Mouse (Mus musculus) embryonic facial prominence, embryonic 15.5 days (tissue): ENCODE results near the gene 3110082I17Rik. TPM values are rescaled to one million over a fixed set of nuclear protein-coding genes. Genes with fewer than 3 reads are reported as not detected.

Source experiments
- ATAC-seq: fragments of 200-750 bp; cut with Nextera tagmentation; 2 replicates; pipeline ENCODE4 v1.8.0; 2017; ENCODE audit warnings: low read depth, moderate TSS enrichment; ENCODE audit not compliant: insufficient number of reproducible peaks, low FRiP score, low TSS enrichment
- H3K27ac ChIP-seq: fragments of 300-500 bp; sonication (generic); replicated peaks from 2 replicates; pipeline ENCODE4 v1.5.1; 2015; ENCODE audit warnings: mild to moderate bottlenecking, inconsistent platforms
- H3K27me3 ChIP-seq: fragments of 300-500 bp; sonication (generic); 2 replicates; pipeline ENCODE4 v1.6.1; 2015; ENCODE audit warnings: inconsistent platforms
- H3K36me3 ChIP-seq: fragments of 300-500 bp; sonication (generic); 2 replicates; pipeline ENCODE4 v1.6.1; 2015; ENCODE audit warnings: mild to moderate bottlenecking, inconsistent platforms
- H3K4me1 ChIP-seq: fragments of 300-500 bp; sonication (generic); 2 replicates; pipeline ENCODE4 v1.6.1; 2015; ENCODE audit warnings: inconsistent platforms
- H3K4me2 ChIP-seq: fragments of 300-500 bp; sonication (generic); replicated peaks from 2 replicates; pipeline ENCODE4 v1.6.1; 2015; ENCODE audit warnings: mild to moderate bottlenecking, inconsistent platforms
- H3K4me3 ChIP-seq: fragments of 300-500 bp; sonication (generic); replicated peaks from 2 replicates; pipeline ENCODE4 v1.5.1; 2015; ENCODE audit warnings: mild to moderate bottlenecking, inconsistent platforms
- H3K9ac ChIP-seq: fragments of 300-500 bp; sonication (generic); 2 replicates; pipeline ENCODE4 v1.6.1; 2015; ENCODE audit warnings: inconsistent platforms
- H3K9me3 ChIP-seq: fragments of 300-500 bp; sonication (generic); replicated peaks from 2 replicates; pipeline ENCODE4 v1.6.1; 2016; ENCODE audit warnings: inconsistent platforms
- WGBS: fragments of 180-500 bp; shearing (Covaris S2); methylation state at CpG from one replicate; pipeline ENCODE4 v1.1.7; 2015; 5-methylcytosine and 5-hydroxymethylcytosine counted together
- polyA plus RNA-seq: library from polyadenylated mRNA; unstranded; fragments of >200 nt; fragmentation: Nextera tagmentation; extraction: Ambion mirVana; gene quantifications from 2 replicates; pipeline ENCODE4 v1.2.1, GENCODE M21; 2015

Gene 3110082I17Rik
- polyA plus RNA-seq, result 35.5 and 35.8 TPM in 2 replicates

DNA sequence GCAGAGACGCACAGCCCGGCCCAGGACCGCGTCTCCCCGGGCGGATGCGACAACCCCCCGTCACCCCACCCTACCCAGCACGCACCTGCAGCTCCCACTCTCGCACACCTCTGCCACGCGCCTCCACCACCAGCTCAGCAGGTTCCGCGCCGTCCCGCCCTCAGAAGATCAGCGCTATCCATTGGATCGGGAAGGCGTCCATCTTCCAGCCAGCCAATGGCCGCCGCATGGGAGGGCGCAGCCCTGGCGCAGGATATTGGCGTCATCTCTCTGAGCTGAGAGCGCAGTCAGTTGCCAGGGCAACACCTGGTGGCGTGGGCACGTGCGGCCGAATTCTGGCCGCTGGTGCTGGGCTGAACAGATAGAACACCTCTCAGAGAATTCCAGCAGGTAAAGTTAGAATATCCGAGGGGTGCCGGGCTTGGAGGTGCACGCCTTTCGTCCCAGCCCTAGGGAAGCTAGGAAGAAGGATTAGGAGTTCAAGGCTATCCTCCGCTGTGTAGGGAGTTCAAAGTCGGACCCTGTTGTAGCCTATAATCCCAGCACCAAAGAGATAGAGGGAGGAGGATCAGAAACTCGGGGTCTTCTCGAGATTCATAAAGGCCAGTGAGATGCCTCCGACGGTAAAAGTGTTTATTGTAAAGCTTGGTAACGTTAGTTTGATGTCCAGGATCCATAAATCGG is at the start of gene 3110082I17Rik:
TSS of gene 3110082I17Rik (minus strand) at position 144 of the 684 bp plus-strand sequence.
- no peak within 1 kb of the TSS for H3K27ac ChIP-seq
- no peaks in the 10 kb centered on the region for H3K9me3 ChIP-seq
- peak within 1 kb of the TSS; percentile 70 for H3K4me3 ChIP-seq
- no peaks in the 10 kb centered on the region for H3K36me3 ChIP-seq
- no peaks in the 10 kb centered on the region for H3K27me3 ChIP-seq
- H3K4me1 ChIP-seq, result peaks cover 17% of the 10 kb centered on the region
- WGBS, result 3% methylated on average over 42 of the region's 42 CpGs
- H3K9ac ChIP-seq, result peak within 1 kb of the TSS; percentile 37
- ATAC-seq, result peak; percentile 97
- peak within 1 kb of the TSS; percentile 68 for H3K4me2 ChIP-seq

DNA sequence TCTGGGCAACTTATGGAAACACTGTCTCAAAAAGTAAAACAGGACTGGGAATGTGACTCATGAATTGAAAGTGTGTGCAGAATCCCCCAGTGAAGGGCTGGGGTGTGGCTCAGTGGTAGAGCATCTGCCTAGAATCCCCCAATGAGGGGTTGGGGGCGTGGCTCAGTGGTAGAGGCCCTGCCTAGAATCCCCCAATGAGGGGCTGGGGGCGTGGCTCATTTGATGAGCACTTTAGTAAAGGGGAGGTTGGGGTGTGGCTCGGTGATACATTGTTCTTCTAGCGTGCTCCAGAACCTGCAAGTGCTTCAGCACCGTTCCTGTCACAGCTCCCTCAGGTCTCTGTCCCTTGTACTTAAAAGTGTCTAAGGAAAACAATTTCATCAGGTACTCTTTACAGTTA is 45.9 kb upstream of the 3110082I17Rik start:
- no peak for ATAC-seq
- Histone ChIP-seq H3K27ac (no peak overlapping the region), H3K4me1 (no peaks in the 10 kb centered on the region), H3K9ac (no peak overlapping the region), H3K9me3 (no peaks in the 10 kb centered on the region), H3K4me3 (no peak overlapping the region), H3K4me2 (no peak overlapping the region), H3K36me3 (no peaks in the 10 kb centered on the region), H3K27me3 (peaks cover 21% of the 10 kb centered on the region)
- WGBS, result 17% methylated on average over 5 of the region's 5 CpGs

GRCm38 (mm10) chr5:139505073-139505606 is 44.8 kb upstream of the 3110082I17Rik start:
- no peak overlapping the region for H3K9ac ChIP-seq
- no peaks in the 10 kb centered on the region for H3K36me3 ChIP-seq
- 4% methylated on average over 12 of the region's 14 CpGs for WGBS
- peaks cover 12% of the 10 kb centered on the region for H3K27me3 ChIP-seq
- H3K4me1 ChIP-seq, result no peaks in the 10 kb centered on the region
- H3K27ac ChIP-seq, result no peak overlapping the region
- no peak overlapping the region for H3K4me3 ChIP-seq
- H3K9me3 ChIP-seq, result no peaks in the 10 kb centered on the region
- 0 out of 2 replicates have a peak, but pooled peaks have one; percentile 15 for ATAC-seq
- H3K4me2 ChIP-seq, result no peak overlapping the region

DNA sequence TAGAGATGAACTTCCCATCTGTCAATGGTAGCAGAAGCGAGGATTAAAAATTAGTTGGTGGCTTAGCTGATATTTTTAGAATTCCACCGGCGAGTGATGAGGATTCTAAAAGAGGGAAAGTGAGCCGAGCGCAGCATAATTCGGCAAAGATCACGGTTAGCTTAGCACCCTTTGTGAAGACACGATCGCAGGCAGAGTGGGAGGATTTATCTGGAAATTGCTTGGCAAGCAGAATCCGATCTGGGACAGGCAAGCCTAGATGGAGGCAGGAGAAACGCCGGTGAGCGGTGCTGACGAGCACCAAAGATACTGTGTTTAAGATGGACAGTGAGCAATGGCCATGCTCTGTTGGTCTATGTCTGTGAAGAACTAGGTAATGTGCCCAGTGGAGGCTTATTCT is 42.0 kb upstream of the 3110082I17Rik start:
- H3K9me3 ChIP-seq, result no peaks in the 10 kb centered on the region
- ATAC-seq, result no peak
- no peaks in the 10 kb centered on the region for H3K36me3 ChIP-seq
- H3K4me2 ChIP-seq, result no peak overlapping the region
- WGBS, result 80% methylated on average over 14 of the region's 14 CpGs
- no peaks in the 10 kb centered on the region for H3K4me1 ChIP-seq
- H3K27ac ChIP-seq, result no peak overlapping the region
- peaks cover 12% of the 10 kb centered on the region for H3K27me3 ChIP-seq
- H3K9ac ChIP-seq, result no peak overlapping the region
- H3K4me3 ChIP-seq, result no peak overlapping the region

GRCm38 (mm10) chr5:139498791-139499190 is 38.5 kb upstream of the 3110082I17Rik start:
- no peaks in the 10 kb centered on the region for H3K36me3 ChIP-seq
- no peaks in the 10 kb centered on the region for H3K9me3 ChIP-seq
- H3K27me3 ChIP-seq, result 0 out of 2 replicates have a peak, but pooled peaks cover 6% of the 10 kb centered on the region
- H3K27ac ChIP-seq, result no peak overlapping the region
- no peak for ATAC-seq
- 68% methylated on average over 5 of the region's 5 CpGs for WGBS
- no peaks in the 10 kb centered on the region for H3K4me1 ChIP-seq
- no peak overlapping the region for H3K9ac ChIP-seq
- no peak overlapping the region for H3K4me3 ChIP-seq
- no peak overlapping the region for H3K4me2 ChIP-seq

DNA sequence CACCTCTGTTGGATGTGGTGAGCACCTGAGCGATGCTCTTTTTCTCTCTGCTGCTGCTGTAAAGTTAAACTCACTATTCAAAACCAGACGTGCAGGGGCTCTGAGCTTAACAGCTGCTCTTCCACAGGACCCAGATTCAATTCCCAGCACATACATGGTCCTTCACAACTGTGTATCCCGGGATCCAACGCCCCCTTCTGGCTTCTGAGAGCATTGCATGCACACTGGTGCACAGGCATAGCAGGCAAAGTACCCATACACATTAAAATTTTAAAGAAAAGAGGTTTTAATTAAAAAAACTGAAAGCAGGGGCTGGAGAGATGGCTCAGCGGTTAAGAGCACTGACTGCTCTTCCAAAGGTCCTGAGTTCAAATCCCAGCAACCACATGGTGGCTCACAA is 36.6 kb upstream of the 3110082I17Rik start:
- Histone ChIP-seq H3K4me2 (no peak overlapping the region), H3K4me1 (no peaks in the 10 kb centered on the region), H3K9ac (no peak overlapping the region), H3K27me3 (0 out of 2 replicates have a peak, but pooled peaks cover 6% of the 10 kb centered on the region), H3K27ac (no peak overlapping the region), H3K4me3 (no peak overlapping the region), H3K36me3 (no peaks in the 10 kb centered on the region), H3K9me3 (no peaks in the 10 kb centered on the region)
- WGBS, result 50% methylated on average over 5 of the region's 5 CpGs
- ATAC-seq, result no peak

DNA sequence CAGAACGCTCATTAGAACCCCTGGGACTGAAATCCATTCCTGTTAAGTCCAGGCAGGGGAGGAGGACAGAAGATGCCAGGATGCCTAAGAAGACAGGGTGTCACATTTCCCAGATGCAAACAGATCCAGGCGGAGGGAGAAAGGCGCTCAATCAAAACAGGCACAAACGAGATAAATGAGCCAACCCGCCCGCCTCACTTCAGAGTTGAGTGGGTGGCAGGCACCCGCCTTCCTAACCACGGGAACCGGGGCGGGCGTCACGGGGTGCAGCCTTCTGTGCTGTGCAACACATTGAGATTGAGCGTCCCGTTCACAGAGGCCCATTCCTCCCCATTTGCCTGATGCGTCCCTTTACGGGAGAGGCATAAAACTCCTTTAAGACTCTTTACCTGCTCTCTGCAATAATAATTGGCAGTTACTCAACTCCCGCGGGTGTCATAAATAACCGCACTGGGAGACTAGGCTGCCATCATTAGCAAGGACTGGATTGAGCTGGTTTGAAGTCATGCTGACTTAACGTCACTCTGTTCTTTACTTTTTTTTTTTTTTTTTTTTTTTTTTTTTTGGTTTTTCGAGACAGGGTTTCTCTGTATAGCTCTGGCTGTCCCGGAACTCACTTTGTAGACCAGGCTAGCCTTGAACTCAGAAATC is 34.8 kb upstream of the 3110082I17Rik start:
- Histone ChIP-seq H3K4me1 (no peaks in the 10 kb centered on the region), H3K9me3 (no peaks in the 10 kb centered on the region), H3K36me3 (no peaks in the 10 kb centered on the region), H3K4me2 (0 out of 2 replicates have a peak overlapping the region, but pooled peaks have one; percentile 0), H3K27ac (no peak overlapping the region), H3K27me3 (0 out of 2 replicates have a peak, but pooled peaks cover 6% of the 10 kb centered on the region), H3K4me3 (no peak overlapping the region), H3K9ac (no peak overlapping the region)
- WGBS, result 48% methylated on average over 22 of the region's 22 CpGs
- no peak for ATAC-seq

GRCm38 (mm10) chr5:139493690-139494089 is 33.4 kb upstream of the 3110082I17Rik start:
- no peak overlapping the region for H3K9ac ChIP-seq

GRCm38 (mm10) chr5:139491348-139491747 is 31.0 kb upstream of the 3110082I17Rik start:
- ATAC-seq, result no peak
- H3K27me3 ChIP-seq, result 0 out of 2 replicates have a peak, but pooled peaks cover 6% of the 10 kb centered on the region
- no peaks in the 10 kb centered on the region for H3K36me3 ChIP-seq
- H3K9ac ChIP-seq, result no peak overlapping the region
- H3K9me3 ChIP-seq, result no peaks in the 10 kb centered on the region; the same call in 1 of the 2 replicates
- no peak overlapping the region for H3K4me2 ChIP-seq
- no peak overlapping the region for H3K27ac ChIP-seq
- no peak overlapping the region for H3K4me3 ChIP-seq
- no peaks in the 10 kb centered on the region for H3K4me1 ChIP-seq
- WGBS, result 63% methylated on average over 8 of the region's 8 CpGs

More at GRCm38 (mm10) chr5:139493690-139494089, 33.4 kb upstream of the 3110082I17Rik start:
- WGBS, result 56% methylated on average over 5 of the region's 5 CpGs
- no peaks in the 10 kb centered on the region for H3K4me1 ChIP-seq
- no peaks in the 10 kb centered on the region for H3K9me3 ChIP-seq
- ATAC-seq, result no peak
- H3K36me3 ChIP-seq, result no peaks in the 10 kb centered on the region
- H3K27me3 ChIP-seq, result 0 out of 2 replicates have a peak, but pooled peaks cover 6% of the 10 kb centered on the region
- no peak overlapping the region for H3K4me2 ChIP-seq
- no peak overlapping the region for H3K4me3 ChIP-seq
- no peak overlapping the region for H3K27ac ChIP-seq

DNA sequence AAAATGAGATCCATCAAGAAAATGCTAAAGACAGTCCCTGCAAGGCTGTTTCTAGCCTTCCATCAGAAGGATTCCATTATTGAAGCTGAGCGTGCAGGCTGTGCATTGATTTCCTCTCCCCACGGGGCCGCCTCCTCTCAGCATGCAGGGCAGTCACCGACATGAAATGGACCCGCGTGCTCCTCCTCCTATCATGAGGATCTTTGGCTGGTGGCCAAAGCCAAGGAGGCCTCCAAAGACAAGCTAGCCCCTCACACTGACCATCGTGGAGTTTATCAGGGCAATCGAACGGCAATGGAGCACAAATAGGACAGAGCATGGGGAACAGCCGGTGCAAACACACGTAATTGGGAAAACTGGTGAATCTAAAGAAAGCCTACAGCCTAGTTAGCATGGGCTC is 29.8 kb upstream of the 3110082I17Rik start:
- Histone ChIP-seq H3K27ac (no peak overlapping the region), H3K4me3 (no peak overlapping the region), H3K36me3 (no peaks in the 10 kb centered on the region), H3K9me3 (no peaks in the 10 kb centered on the region; the same call in 1 of the 2 replicates), H3K4me1 (no peaks in the 10 kb centered on the region), H3K9ac (no peak overlapping the region), H3K4me2 (no peak overlapping the region), H3K27me3 (no peaks in the 10 kb centered on the region)
- 75% methylated on average over 11 of the region's 11 CpGs for WGBS
- no peak for ATAC-seq

DNA sequence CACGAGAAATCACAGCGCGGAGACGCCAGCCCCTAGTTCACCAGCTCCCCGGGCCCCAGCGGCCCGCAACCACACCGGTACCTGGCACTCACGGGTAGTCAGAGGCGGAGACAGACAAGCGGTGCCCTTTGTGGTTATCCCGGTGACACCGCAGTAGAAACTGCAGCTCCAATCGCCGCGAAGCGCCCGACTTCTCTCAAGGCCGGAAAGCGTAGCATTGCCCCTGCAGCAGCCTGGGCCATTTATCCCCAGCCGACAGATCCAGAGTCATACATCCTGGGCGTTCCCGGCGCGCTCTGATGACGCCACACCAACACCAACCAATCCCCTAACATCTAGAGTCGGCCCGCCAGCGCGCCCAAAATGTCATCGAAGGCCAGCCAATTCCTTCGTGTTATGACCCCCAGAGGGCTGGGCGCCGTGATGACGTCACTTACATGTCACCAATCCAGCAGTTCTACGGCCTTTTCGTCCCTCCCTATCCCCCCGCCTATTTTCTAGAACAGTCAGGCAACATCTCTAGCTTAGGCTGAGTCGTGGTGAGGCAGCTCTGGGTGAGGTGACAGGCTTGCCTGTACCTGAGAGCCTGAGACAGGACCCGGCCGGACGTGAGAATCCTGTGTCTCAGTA is 24.0 kb upstream of the 3110082I17Rik start, which contains the start of gene Zfand2a:
TSS of gene Zfand2a (minus strand) at position 365 of the 630 bp plus-strand sequence.
- H3K9me3 ChIP-seq, result no peaks in the 10 kb centered on the region; the same call in 1 of the 2 replicates
- under 1% methylated on average over 42 of the region's 42 CpGs for WGBS
- H3K9ac ChIP-seq, result peak within 1 kb of the TSS; percentile 81
- H3K36me3 ChIP-seq, result peaks cover 31% of the 10 kb centered on the region
- peak within 1 kb of the TSS; percentile 98 for H3K4me3 ChIP-seq
- peaks cover 15% of the 10 kb centered on the region for H3K4me1 ChIP-seq
- peak within 1 kb of the TSS; percentile 83 for H3K4me2 ChIP-seq
- peak; percentile 98 for ATAC-seq
- H3K27ac ChIP-seq, result peak within 1 kb of the TSS; percentile 79
- H3K27me3 ChIP-seq, result no peaks in the 10 kb centered on the region
